Comparison of ENCODE assay signal across 12 mouse cellular contexts in the genomic region with DNA sequence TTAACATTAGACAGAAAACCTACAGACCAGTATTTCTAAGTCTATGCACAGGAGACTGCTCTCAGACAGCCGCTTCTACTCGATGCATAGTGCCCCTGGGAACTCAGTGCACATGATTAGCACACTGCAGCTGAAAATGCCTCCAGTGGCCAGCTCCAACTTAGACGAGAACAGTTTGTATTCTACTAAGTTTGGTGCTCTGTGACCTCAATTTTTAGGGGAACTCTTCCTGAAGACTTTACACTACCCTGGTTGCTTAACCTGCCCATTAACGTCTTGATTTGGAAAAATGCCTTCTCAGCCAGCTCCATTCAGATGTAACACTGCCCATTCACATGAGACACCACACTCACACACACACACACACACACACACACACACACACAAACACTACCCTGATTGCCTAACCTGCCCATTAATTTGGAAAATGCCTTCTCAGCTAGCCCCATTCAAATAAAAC.
DNase-seq lines count a peak whose midpoint lies in the region; ATAC-seq and TF ChIP-seq lines count a peak whose summit lies in the region.
"Had no signal": no experiment of that assay in that cellular context is flagged by ENCODE, and none has a peak within 500 bp of the region (broad histone marks: within the 10 kb centered on the region; RNA-seq: fewer than 3 reads in every experiment).

No protein-coding gene starts in this region.

- no peak overlapping the region for H3K9ac ChIP-seq in heart, embryonic 13.5 days
- no peak overlapping the region for H3K9ac ChIP-seq in liver, adult 2 months (ENCODE audit: low read depth, low read length)
- H3K9ac ChIP-seq in liver, embryonic 12.5 days, result no peak overlapping the region
- H3K9ac ChIP-seq in midbrain, embryonic 14.5 days (replicated peaks; ENCODE audit: low read length), result no peak overlapping the region
- H3K9ac ChIP-seq: limb, embryonic 13.5 days had no signal

- WGBS in heart, embryonic 13.5 days, result 31% methylated on average over 4 of the region's 4 CpGs
- 45% methylated on average over 4 of the region's 4 CpGs for WGBS in liver, adult 2 months
- 52% methylated on average over 4 of the region's 4 CpGs for WGBS in liver, embryonic 12.5 days (ENCODE audit: insufficient replicate concordance)
- WGBS in midbrain, embryonic 14.5 days, result 17% methylated on average over 4 of the region's 4 CpGs

- DNase-seq in heart, postnatal 4 days, result no peak
- peak; percentile 58 for DNase-seq in liver, adult 2 months (ENCODE audit: extremely low read depth, low read depth, low spot score)
- DNase-seq in fat pad, adult 2 months (ENCODE audit: extremely low read depth, low read depth, low spot score), result peak; percentile 62
- DNase-seq in midbrain, embryonic 14.5 days, result peak; percentile 57
- DNase-seq: cerebellum, postnatal 25 days; gastrocnemius, postnatal 36 days; lung, postnatal 14 days; right cerebral cortex, postnatal 4 days had no signal

- no peak for TF ChIP-seq CTCF in liver, adult 2 months (IDR thresholded peaks at IDR 0.05; ENCODE audit: low read depth, low read length)

- H3K27ac ChIP-seq in heart, embryonic 13.5 days (replicated peaks), result 0 out of 2 replicates have a peak overlapping the region, but pooled peaks have one; percentile 24
- H3K27ac ChIP-seq in liver, adult 2 months (replicated peaks; ENCODE audit: insufficient read depth, low read depth, low read length), result no peak overlapping the region
- no peak overlapping the region for H3K27ac ChIP-seq in liver, embryonic 12.5 days
- no peak overlapping the region for H3K27ac ChIP-seq in midbrain, embryonic 14.5 days (replicated peaks; ENCODE audit: low read depth, low read length)
- H3K27ac ChIP-seq: limb, embryonic 13.5 days had no signal

- TF ChIP-seq POLR2A in liver, adult 2 months (IDR thresholded peaks at IDR 0.05; ENCODE audit: extremely low read depth, insufficient read depth, low read length), result no peak

- H3K4me2 ChIP-seq in heart, embryonic 13.5 days, result no peak overlapping the region
- no peak overlapping the region for H3K4me2 ChIP-seq in liver, embryonic 12.5 days
- no peak overlapping the region for H3K4me2 ChIP-seq in midbrain, embryonic 14.5 days (ENCODE audit: low read length)
- H3K4me2 ChIP-seq: limb, embryonic 13.5 days had no signal

- no peaks in the 10 kb centered on the region for H3K27me3 ChIP-seq in heart, embryonic 13.5 days (replicated peaks)
- no peaks in the 10 kb centered on the region for H3K27me3 ChIP-seq in liver, adult 2 months (ENCODE audit: control insufficient read depth, insufficient read depth, low read length)
- H3K27me3 ChIP-seq in liver, embryonic 12.5 days (replicated peaks), result no peaks in the 10 kb centered on the region
- H3K27me3 ChIP-seq in midbrain, embryonic 14.5 days (ENCODE audit: control insufficient read depth, insufficient read depth, low read length), result no peaks in the 10 kb centered on the region
- H3K27me3 ChIP-seq: limb, embryonic 13.5 days had no signal

- H3K79me2 ChIP-seq in liver, adult 2 months (ENCODE audit: control insufficient read depth, insufficient read depth, low read length), result no peaks in the 10 kb centered on the region

- H3K36me3 ChIP-seq in heart, embryonic 13.5 days, result no peaks in the 10 kb centered on the region
- no peaks in the 10 kb centered on the region for H3K36me3 ChIP-seq in liver, adult 2 months (ENCODE audit: control insufficient read depth, insufficient read depth, low read length)
- no peaks in the 10 kb centered on the region for H3K36me3 ChIP-seq in liver, embryonic 12.5 days
- no peaks in the 10 kb centered on the region for H3K36me3 ChIP-seq in midbrain, embryonic 14.5 days (ENCODE audit: control insufficient read depth, insufficient read depth, low read length)
- H3K36me3 ChIP-seq: limb, embryonic 13.5 days had no signal

- no peak for ATAC-seq in heart, embryonic 13.5 days (ENCODE audit: extremely low read depth, insufficient number of reproducible peaks, low FRiP score, low TSS enrichment)
- no peak for ATAC-seq in liver, embryonic 12.5 days
- peak; percentile 20; the same call in 1 of the 2 replicates for ATAC-seq in midbrain, embryonic 14.5 days (ENCODE audit: low FRiP score, low TSS enrichment)
- no peak for ATAC-seq in erythroid progenitor cell, adult 5-6 weeks (replicated peaks; ENCODE audit: low FRiP score, poor library complexity, severe bottlenecking)

- H3K4me1 ChIP-seq in heart, embryonic 13.5 days, result peaks cover 4% of the 10 kb centered on the region
- H3K4me1 ChIP-seq in liver, adult 2 months (ENCODE audit: control insufficient read depth, insufficient read depth, low read length), result no peaks in the 10 kb centered on the region
- H3K4me1 ChIP-seq in liver, embryonic 12.5 days, result no peaks in the 10 kb centered on the region
- H3K4me1 ChIP-seq in midbrain, embryonic 14.5 days (ENCODE audit: control insufficient read depth, insufficient read depth, low read length), result no peaks in the 10 kb centered on the region

- no peak overlapping the region for H3K4me3 ChIP-seq in heart, embryonic 13.5 days
- no peak overlapping the region for H3K4me3 ChIP-seq in liver, adult 2 months (ENCODE audit: insufficient read depth, low read depth, low read length)
- no peak overlapping the region for H3K4me3 ChIP-seq in liver, embryonic 12.5 days
- no peak overlapping the region for H3K4me3 ChIP-seq in midbrain, embryonic 14.5 days (replicated peaks; ENCODE audit: low read depth, low read length)
- H3K4me3 ChIP-seq: limb, embryonic 13.5 days had no signal

- H3K9me3 ChIP-seq in heart, embryonic 13.5 days, result no peaks in the 10 kb centered on the region
- no peaks in the 10 kb centered on the region for H3K9me3 ChIP-seq in liver, embryonic 12.5 days (replicated peaks)
- H3K9me3 ChIP-seq in midbrain, embryonic 14.5 days (ENCODE audit: control insufficient read depth, low read length), result no peaks in the 10 kb centered on the region
- H3K9me3 ChIP-seq: limb, embryonic 13.5 days had no signal
